Mouse (Mus musculus) T-helper 17 cell (primary cell): ENCODE data around the gene Hoxa13.

ENCODE experiments used
- in situ Hi-C, 2 experiments: fragments of 300-600 bp; cut with MboI, MseI; formaldehyde crosslinking; loops; 1 replicate in 1 of 2; 2 replicates in 1 of 2; pipeline ENCODE4 v1.15.1; 2025; ENCODE audit warnings: high pct_unique_total_duplicates in 2 of 2

Hoxa13 gene

GRCm38 (mm10) chr6:52252775-52253376 is 7.8 kb downstream of the Hoxa13 start:
- in situ Hi-C loops, result loop anchor here (5.0 to 25.0 kb wide), 4 partner anchors 334 to 1068 kb away; no protein-coding TSS in a partner anchor

GRCm38 (mm10) chr6:52252016-52252774 is 8.5 kb downstream of the Hoxa13 start:
- in situ Hi-C loops, result loop anchor here (5.0 to 25.0 kb wide), 4 partner anchors 335 to 1067 kb away; no protein-coding TSS in a partner anchor

GRCm38 (mm10) chr6:52251177-52251879 is 9.4 kb downstream of the Hoxa13 start:
- in situ Hi-C loops, result loop anchor here (5.0 to 25.0 kb wide), 4 partner anchors 336 to 1067 kb away; no protein-coding TSS in a partner anchor

- in situ Hi-C loops, result loop anchor here (5.0 to 25.0 kb wide), 4 partner anchors 337 to 1065 kb away; no protein-coding TSS in a partner anchor
Measured at GRCm38 (mm10) chr6:52249826-52250225, 10.9 kb downstream of the Hoxa13 start.

- in situ Hi-C loops, result no loop called here
Measured at GRCm38 (mm10) chr6:52249415-52249738, 11.3 kb downstream of the Hoxa13 start.

GRCm38 (mm10) chr6:52248638-52249414 is 11.9 kb downstream of the Hoxa13 start:
- in situ Hi-C loops, result no loop called here

- in situ Hi-C loops, result no loop called here
Measured at GRCm38 (mm10) chr6:52247766-52248637, 12.7 kb downstream of the Hoxa13 start.

GRCm38 (mm10) chr6:52246916-52247315 is 13.8 kb downstream of the Hoxa13 start:
- in situ Hi-C loops, result no loop called here

- in situ Hi-C loops, result no loop called here
Measured at GRCm38 (mm10) chr6:52246403-52246803, 14.3 kb downstream of the Hoxa13 start.

GRCm38 (mm10) chr6:52245757-52246142 is 14.9 kb downstream of the Hoxa13 start, which contains the start of gene Hoxa11:
Gene Hoxa11, minus strand, starts transcription at chr6:52245810.
- in situ Hi-C loops, result no loop called here

GRCm38 (mm10) chr6:52245040-52245756 is 15.5 kb downstream of the Hoxa13 start:
- in situ Hi-C loops, result no loop called here

- in situ Hi-C loops, result loop anchor here in 1 of 2 experiments (5.0 kb wide), 1 partner anchor 68 kb away; the partner anchor contains the start of gene Evx1
Measured at GRCm38 (mm10) chr6:52244471-52245039, 16.1 kb downstream of the Hoxa13 start.

GRCm38 (mm10) chr6:52243681-52244121 is 17.0 kb downstream of the Hoxa13 start:
- in situ Hi-C loops, result loop anchor here in 1 of 2 experiments (5.0 kb wide), 1 partner anchor 69 kb away; the partner anchor contains the start of gene Evx1

- in situ Hi-C loops, result loop anchor here in 1 of 2 experiments (5.0 kb wide), 1 partner anchor 69 kb away; the partner anchor contains the start of gene Evx1
Measured at GRCm38 (mm10) chr6:52242801-52243332, 17.8 kb downstream of the Hoxa13 start.

- in situ Hi-C loops, result loop anchor here in 1 of 2 experiments (5.0 kb wide), 1 partner anchor 71 kb away; the partner anchor contains the start of gene Evx1
Measured at GRCm38 (mm10) chr6:52241001-52241621, 19.6 kb downstream of the Hoxa13 start.

- in situ Hi-C loops, result loop anchor here in 1 of 2 experiments (5.0 kb wide), 1 partner anchor 72 kb away; the partner anchor contains the start of gene Evx1
Measured at GRCm38 (mm10) chr6:52240389-52241000, 20.2 kb downstream of the Hoxa13 start, which contains the start of gene Hoxa10. Gene Hoxa10, minus strand, starts transcription at chr6:52240854.

GRCm38 (mm10) chr6:52239625-52240388 is 20.9 kb downstream of the Hoxa13 start:
- in situ Hi-C loops, result loop anchor here in 1 of 2 experiments (5.0 kb wide), 1 partner anchor 72 kb away; the partner anchor contains the start of gene Evx1
